Mouse (Mus musculus): ENCODE measurements at regions not wholly inside any gene's neighbourhood (a gene's known extent, or its start where the extent isn't known, plus 50 kb on each side); places are given as distances from the start of the nearest gene placed in this dataset.

DNA sequence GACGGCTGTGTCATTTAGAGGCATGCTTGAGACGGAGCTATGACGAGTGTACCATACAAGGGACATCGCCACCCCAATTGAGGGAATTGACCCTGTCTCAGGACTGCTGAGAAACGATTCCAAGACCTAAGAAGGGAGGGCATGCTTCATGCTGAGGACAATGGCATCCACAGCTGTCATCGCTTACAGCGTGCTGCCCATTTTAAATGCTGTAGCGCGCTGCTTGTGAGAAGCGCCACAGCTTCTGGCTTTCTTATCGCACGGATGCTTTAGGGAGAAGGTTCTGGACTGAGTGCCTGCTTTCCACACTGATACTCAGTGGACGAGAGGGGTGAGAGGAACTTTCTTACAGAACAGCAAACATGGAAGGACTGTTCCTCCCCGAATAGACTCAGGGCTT, 357.8 kb upstream of the Arglu1 start:
- DNase-seq (ENCODE audit: extremely low spot score): no peak

- DNase-seq (ENCODE audit: extremely low spot score): no peak
Observed at GRCm38 (mm10) chr8:9042835-9043792, 352.8 kb upstream of the Arglu1 start.

DNA sequence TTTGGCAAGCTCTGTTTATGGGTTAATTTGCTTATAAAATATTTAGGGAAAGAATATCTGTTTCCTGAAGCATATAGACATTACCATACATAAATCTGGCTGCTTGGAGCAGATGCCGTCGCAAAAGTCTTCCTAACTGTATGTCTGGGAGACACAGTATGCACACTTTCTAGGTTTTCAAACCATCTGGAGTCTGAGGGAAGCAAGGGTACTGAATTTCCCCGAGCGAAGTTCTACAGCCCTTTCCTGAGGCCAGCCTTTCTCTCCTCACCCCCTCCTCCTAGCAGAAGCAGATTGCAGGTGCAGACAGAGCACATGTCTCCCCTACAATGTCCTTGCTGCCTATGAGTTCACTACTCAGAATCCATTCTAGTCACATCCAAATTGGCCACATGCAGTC, 338.8 kb upstream of the Arglu1 start:
- DNase-seq (ENCODE audit: extremely low spot score): no peak

- no peak for DNase-seq (ENCODE audit: extremely low spot score)
Observed at GRCm38 (mm10) chr8:9027672-9028071, 337.4 kb upstream of the Arglu1 start.

DNA sequence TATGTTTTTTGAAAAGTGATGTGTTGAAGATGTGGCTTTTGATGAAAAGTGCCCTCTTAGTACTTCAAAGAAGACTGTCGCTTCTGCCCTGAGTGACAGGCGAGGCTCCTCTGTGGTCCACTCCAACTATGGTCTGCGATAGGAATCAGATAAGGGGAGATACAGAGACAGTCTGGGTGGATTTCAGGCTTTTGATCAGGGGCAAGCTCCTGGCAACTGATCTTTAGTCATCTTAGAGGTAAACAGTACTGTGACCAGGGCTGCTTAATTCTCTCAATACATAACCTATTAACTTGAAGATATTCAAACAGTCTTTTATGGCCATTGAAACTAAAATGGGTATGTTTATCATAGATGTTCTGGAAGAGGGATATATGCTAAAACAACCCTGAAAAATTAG, 335.6 kb upstream of the Arglu1 start:
- DNase-seq (ENCODE audit: extremely low spot score): no peak

DNA sequence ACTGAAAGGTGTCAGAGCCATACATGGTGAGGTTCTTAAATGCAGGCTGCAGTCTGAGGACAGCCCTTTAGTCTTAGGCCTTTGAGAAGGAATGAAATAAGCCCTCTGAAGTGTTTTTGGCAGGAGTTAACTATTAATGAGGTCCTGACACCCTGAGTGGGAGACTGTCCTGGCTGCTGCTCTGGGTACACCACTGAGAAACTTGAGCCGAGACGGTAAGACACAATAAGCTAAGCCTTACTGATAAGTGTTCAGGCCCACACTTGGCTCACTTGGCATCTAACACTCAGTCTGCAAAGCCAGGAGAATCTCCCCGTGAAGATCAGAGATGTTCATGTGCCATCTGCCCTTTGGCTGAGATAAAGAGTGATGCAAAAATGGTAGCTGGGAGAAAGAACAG, 335.1 kb upstream of the Arglu1 start:
- DNase-seq (ENCODE audit: extremely low spot score): no peak

DNA sequence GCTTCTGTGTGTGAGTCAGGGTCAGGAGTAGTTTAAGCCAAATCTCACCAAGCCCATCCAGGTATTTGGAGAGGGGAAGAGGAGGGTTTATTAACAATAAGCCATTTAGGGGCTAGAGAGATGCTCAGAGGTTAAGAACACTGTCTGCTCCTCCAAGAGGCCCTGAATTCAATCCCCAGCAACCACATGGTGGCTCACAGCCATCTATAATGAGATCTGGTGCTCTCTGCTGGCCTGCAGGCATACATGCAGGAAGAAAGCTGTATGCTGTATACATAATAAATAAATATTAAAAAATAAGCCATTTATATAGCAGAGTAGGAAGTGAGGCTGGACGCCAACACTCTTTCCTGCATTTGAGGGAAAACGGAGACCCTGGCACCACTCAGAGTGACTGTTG, 330.4 kb upstream of the Arglu1 start:
- no peak for DNase-seq (ENCODE audit: extremely low spot score)

DNA sequence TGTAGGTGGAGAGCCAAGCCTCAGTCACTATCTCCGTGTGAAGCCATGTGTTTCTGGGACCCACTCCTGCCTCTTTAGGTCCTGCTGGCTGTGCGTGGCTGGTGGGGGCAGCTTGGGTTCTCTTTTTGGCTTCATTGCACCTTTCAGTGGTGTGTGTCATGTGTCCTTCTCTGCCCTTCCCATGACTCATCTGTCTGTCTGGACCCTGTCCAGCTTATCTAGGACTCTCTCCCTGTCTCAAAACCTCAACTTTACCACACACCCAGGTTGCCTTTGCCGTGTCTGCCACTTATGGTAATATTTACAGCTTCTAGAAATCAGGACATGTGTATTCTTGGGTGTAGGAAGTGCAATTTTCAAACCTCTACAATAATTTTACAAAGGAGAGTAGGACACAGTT, 329.9 kb upstream of the Arglu1 start:
- no peak for DNase-seq (ENCODE audit: extremely low spot score)

DNA sequence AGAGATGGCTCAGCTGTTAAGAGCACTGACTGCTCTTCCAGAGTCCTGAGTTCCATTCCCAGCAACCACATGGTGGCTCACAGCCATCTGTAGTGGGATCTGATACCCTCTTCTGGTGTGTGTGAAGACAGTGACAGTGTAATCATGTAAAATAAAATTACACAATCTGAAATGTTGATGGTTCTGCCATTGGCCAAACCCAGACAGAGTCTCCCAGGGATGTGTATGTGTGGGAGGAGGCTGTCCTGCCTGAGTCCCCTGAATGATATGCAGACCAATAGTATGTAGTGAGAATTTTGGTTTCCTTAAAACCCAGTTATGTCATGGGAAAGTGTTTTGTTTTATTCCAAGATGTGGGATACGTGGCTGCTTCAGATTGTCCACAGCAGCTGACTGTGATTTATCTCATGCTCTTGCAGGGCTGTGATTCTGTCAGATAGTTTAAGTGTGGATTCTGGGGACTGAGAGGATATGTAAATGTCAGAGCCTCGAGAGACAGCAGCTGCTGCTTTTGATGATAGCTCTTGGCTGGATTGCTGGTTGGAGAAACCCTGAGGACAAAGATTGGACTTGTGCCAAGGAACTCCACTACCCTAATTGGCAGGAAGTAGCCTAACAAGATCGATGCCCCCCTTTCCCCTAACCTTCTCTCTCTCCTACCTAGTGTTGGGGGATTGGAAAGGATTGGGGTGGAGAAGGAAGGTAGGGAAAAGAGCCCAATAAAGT, 321.6 kb upstream of the Arglu1 start:
- no peak for DNase-seq (ENCODE audit: extremely low spot score)

DNA sequence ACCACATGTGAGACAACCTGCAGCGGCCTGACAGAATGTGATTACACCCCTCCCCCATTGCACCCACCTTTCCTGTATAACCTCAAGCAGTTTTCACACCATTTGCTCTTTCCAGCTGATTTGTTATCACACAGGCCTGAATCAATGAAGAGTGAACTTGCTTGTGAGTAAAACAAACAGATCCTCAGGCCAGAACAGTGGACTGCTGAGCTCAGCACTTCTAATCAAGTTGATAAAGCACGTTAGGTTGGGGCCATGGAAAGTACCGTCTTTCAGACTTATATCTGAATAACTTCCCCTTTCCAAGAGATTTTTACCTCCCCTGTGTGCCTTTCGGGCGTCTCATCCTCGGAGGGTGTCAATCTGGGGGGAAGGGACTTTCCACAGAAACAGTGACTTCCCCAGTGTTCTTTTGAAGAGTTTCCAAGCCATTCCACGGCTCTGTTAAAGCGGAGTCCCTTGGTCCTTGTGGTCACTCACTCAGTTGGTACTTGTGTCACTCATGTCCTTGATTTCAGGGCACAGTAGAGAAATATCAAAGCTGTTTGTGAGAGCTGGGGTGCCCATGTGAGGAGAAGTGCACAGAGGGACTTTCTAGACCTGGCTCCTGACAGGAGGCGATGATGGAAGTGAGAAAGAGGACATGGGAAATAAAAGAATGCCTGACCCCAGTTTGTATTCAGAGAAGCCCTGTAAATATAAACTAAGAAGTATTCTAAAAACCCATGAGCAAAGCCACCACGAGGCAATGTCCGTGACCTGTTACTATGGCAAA, 317.9 kb upstream of the Arglu1 start:
- no peak for DNase-seq (ENCODE audit: extremely low spot score)

DNA sequence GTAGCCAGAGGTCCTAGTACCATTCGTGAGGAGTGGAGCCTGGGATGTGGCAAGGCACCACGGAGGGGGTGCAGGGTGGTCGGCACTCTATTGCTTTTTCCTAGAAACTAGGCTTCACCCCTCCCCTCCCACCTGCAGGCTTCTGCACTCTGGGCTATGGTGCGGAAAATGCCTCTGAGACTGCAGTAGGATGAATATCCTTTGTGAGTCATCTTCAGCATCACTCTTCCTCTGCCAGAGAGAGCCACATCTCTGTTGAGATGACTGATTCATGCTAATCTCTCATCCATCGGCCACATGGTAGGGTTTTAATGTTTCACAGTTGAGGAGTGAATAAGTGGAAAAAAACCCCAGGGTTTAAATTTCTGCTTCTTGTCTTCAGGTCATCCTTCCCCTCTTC, 309.6 kb upstream of the Arglu1 start:
- no peak for DNase-seq (ENCODE audit: extremely low spot score)

GRCm38 (mm10) chr8:8997621-8998020, 307.3 kb upstream of the Arglu1 start:
- DNase-seq (ENCODE audit: extremely low spot score): no peak

- DNase-seq (ENCODE audit: extremely low spot score): peak; percentile 80
Observed at GRCm38 (mm10) chr8:8994596-8995189, 304.4 kb upstream of the Arglu1 start.

DNA sequence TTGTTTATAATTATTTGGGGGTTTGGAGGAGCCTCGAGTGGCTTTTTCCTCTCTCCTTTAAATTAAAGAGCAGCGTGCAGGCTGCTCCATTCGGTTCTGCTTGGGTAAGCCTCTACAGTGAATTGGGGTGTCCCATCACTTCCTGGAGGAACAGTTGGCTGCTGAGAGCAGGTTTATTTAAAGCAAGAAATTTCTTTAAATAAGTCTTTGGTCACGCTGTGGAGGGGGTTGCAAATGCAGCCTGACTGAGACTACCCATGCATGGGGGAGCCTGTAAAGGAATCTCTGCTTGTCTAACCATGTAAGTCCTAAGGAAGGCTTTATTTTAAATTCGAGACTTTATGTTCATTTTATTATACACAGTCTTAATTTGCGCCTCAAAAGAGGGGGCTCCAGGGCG, 303.7 kb upstream of the Arglu1 start:
- DNase-seq (ENCODE audit: extremely low spot score): no peak

- peak; percentile 77 for DNase-seq (ENCODE audit: extremely low spot score)
Observed at GRCm38 (mm10) chr8:8992461-8993032, 302.2 kb upstream of the Arglu1 start.

GRCm38 (mm10) chr8:8991026-8991425, 300.7 kb upstream of the Arglu1 start:
- DNase-seq (ENCODE audit: extremely low spot score): no peak

- DNase-seq (ENCODE audit: extremely low spot score): peak; percentile 16
Observed at GRCm38 (mm10) chr8:8986068-8986467, 295.7 kb upstream of the Arglu1 start.

DNA sequence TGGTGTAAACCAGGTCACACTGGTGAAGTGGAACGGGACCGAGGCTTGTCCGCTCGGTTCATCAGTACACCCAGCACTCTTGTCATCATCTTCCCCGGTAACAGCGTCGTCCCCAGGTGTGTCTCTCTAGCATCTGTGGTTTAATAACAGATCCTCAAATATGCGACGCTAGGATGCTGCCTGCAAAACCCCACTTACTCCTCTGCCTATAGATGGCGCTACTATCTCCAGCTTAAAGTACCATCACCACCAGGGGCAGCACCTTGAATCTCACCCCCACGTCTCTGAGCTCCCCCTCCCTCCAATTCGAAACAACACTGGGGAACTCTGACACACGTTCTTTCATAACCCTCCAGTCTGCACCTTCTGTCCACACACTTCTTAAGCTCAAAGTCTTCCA, 295.1 kb upstream of the Arglu1 start:
- DNase-seq (ENCODE audit: extremely low spot score): no peak

DNA sequence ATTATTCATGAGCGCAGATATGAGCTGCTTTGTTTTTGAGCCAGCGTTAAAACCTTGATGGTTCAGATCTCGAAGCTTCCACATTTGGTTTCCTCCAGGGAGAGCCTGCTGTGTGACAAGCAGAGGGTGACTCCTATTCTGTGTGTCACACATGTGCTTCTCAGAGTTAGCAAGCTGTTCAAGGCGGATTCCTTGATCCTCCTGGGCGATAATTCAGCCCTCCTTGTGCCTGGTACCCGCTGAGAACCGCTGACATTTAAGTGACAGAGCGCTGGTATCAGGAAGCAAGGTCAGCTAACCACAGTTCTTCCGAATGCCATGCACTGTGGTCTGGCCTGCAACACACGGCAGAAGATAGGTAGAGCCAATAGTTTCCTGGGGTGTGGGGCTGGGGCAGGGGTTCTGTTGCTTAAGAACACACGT, 294.5 kb upstream of the Arglu1 start:
- DNase-seq (ENCODE audit: extremely low spot score): peak; percentile 9

- no peak for DNase-seq (ENCODE audit: extremely low spot score)
Observed at GRCm38 (mm10) chr8:8984159-8984828, 294.0 kb upstream of the Arglu1 start.

DNA sequence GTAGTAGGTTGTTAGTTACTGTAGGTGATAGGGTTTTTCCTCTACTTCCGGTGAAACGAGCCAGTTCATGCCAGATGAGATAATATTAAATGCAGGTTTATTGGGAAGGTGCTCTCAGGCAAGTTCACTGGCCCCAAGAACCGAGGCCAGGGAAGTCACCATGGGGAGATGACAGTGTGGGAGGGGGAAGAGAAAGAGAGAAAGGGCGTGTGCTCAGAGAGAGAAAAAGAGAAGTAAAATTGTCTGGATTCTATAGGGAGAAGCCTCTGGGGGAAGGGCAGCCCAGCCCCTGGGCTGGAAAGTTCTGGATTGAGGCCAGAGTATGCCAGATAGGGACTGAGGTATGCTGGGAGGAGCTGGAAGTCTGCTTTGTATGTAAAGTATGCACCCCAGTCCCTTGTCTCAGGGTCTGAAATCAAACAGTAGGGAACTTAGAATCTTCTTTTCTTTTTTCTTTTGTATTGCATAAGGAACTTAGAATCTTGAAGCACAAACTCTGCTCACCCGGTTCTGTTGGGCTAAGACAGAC, 292.9 kb upstream of the Arglu1 start:
- no peak for DNase-seq (ENCODE audit: extremely low spot score)
